Mouse (Mus musculus) hindbrain, embryonic 16.5 days (tissue): ENCODE measurements around the gene Cenpf. TPM values are rescaled to one million over a fixed set of nuclear protein-coding genes. Genes with fewer than 3 reads are reported as not detected.

ENCODE experiments used
- ATAC-seq: fragments of 200-750 bp; cut with Nextera tagmentation; 2 replicates; pipeline ENCODE4 v1.8.0; 2017; ENCODE audit warnings: moderate TSS enrichment, moderate library complexity
- H3K27ac ChIP-seq: fragments of 300-500 bp; sonication (generic); 2 replicates; pipeline ENCODE4 v1.5.1; 2014; ENCODE audit warnings: low read depth, mild to moderate bottlenecking, control low read depth, low read length, moderate library complexity
- H3K27me3 ChIP-seq: fragments of 300-500 bp; sonication (generic); replicated peaks from 2 replicates; pipeline ENCODE4 v1.6.1; 2014; ENCODE audit warnings: low read length; ENCODE audit not compliant: control insufficient read depth, insufficient read depth
- H3K36me3 ChIP-seq: fragments of 300-500 bp; sonication (generic); 2 replicates; pipeline ENCODE4 v1.6.1; 2014; ENCODE audit warnings: mild to moderate bottlenecking, low read length, moderate library complexity, mixed read lengths; ENCODE audit not compliant: control insufficient read depth, insufficient read depth
- H3K4me1 ChIP-seq: fragments of 300-500 bp; sonication (generic); 2 replicates; pipeline ENCODE4 v1.6.1; 2014; ENCODE audit warnings: low read depth, low read length; ENCODE audit not compliant: control insufficient read depth, insufficient read depth
- H3K4me2 ChIP-seq: fragments of 300-500 bp; sonication (generic); 2 replicates; pipeline ENCODE4 v1.6.1; 2014; ENCODE audit warnings: mild to moderate bottlenecking, low read length, control low read depth, moderate library complexity
- H3K4me3 ChIP-seq: fragments of 300-500 bp; sonication (generic); 2 replicates; pipeline ENCODE4 v1.5.1; 2014; ENCODE audit warnings: mild to moderate bottlenecking, low read length, control low read depth, moderate library complexity
- H3K9ac ChIP-seq: fragments of 300-500 bp; sonication (generic); 2 replicates; pipeline ENCODE4 v1.6.1; 2014; ENCODE audit warnings: low read depth, mild to moderate bottlenecking, control low read depth, low read length, moderate library complexity
- H3K9me3 ChIP-seq: fragments of 300-500 bp; sonication (generic); 2 replicates; pipeline ENCODE4 v1.6.1; 2014; ENCODE audit warnings: mild to moderate bottlenecking, low read length, moderate library complexity; ENCODE audit not compliant: control insufficient read depth
- WGBS: fragments of 180-500 bp; shearing (Covaris S2); extraction: QIAGEN DNeasy Blood & Tissue Kit; methylation state at CpG from one replicate; pipeline ENCODE4 v1.1.7; 2014; 5-methylcytosine and 5-hydroxymethylcytosine counted together
- polyA plus RNA-seq: library from polyadenylated mRNA; unstranded; fragments of >200 nt; fragmentation: Nextera tagmentation; extraction: Ambion mirVana; gene quantifications from 2 replicates; pipeline ENCODE4 v1.2.1, GENCODE M21; 2015

Cenpf gene
- polyA plus RNA-seq: 16.1 and 17.1 TPM in 2 replicates

GRCm38 (mm10) chr1:189687654-189688387, at the start of gene Cenpf:
Gene Cenpf (minus strand): TSS chr1:189688086.
- H3K4me3 ChIP-seq: peak within 1 kb of the TSS; percentile 63
- peak; percentile 100 for ATAC-seq
- no peaks in the 10 kb centered on the region for H3K9me3 ChIP-seq
- H3K36me3 ChIP-seq: no peaks in the 10 kb centered on the region
- H3K4me2 ChIP-seq: peak within 1 kb of the TSS; percentile 93
- no peaks in the 10 kb centered on the region for H3K27me3 ChIP-seq
- WGBS: 2% methylated on average over 43 of the region's 55 CpGs
- peaks cover 5% of the 10 kb centered on the region for H3K4me1 ChIP-seq
- H3K27ac ChIP-seq: no peak within 1 kb of the TSS
- peak within 1 kb of the TSS; percentile 57 for H3K9ac ChIP-seq

- Histone ChIP-seq H3K4me2 (no peak overlapping the region), H3K27ac (no peak overlapping the region), H3K4me1 (peaks cover 13% of the 10 kb centered on the region), H3K4me3 (no peak overlapping the region), H3K27me3 (peaks cover 19% of the 10 kb centered on the region), H3K9me3 (no peaks in the 10 kb centered on the region), H3K36me3 (no peaks in the 10 kb centered on the region), H3K9ac (no peak overlapping the region)
- no peak for ATAC-seq
- 77% methylated on average over 8 of the region's 8 CpGs for WGBS
These were observed 44.3 kb upstream of the Cenpf start for GRCm38 (mm10) chr1:189732156-189732555.

GRCm38 (mm10) chr1:189731697-189732096, 43.8 kb upstream of the Cenpf start:
- peak; percentile 16; the same call in 1 of the 2 replicates for ATAC-seq
- Histone ChIP-seq H3K4me1 (peaks cover 13% of the 10 kb centered on the region), H3K36me3 (no peaks in the 10 kb centered on the region), H3K27ac (no peak overlapping the region), H3K27me3 (peaks cover 19% of the 10 kb centered on the region), H3K9ac (no peak overlapping the region), H3K9me3 (no peaks in the 10 kb centered on the region), H3K4me2 (no peak overlapping the region), H3K4me3 (no peak overlapping the region)
- 67% methylated on average over 10 of the region's 10 CpGs for WGBS

- Histone ChIP-seq H3K36me3 (no peaks in the 10 kb centered on the region), H3K4me1 (peaks cover 13% of the 10 kb centered on the region), H3K27ac (no peak overlapping the region), H3K9ac (no peak overlapping the region), H3K9me3 (no peaks in the 10 kb centered on the region), H3K4me3 (peak overlapping the region; percentile 63), H3K27me3 (peaks cover 19% of the 10 kb centered on the region), H3K4me2 (peak overlapping the region; percentile 97)
- no peak for ATAC-seq
- WGBS: 11% methylated on average over 17 of the region's 17 CpGs
These were observed 41.4 kb upstream of the Cenpf start for GRCm38 (mm10) chr1:189729141-189729815.

- peak overlapping the region; percentile 63 for H3K4me3 ChIP-seq
- no peak overlapping the region; the same call in 1 of the 2 replicates for H3K27ac ChIP-seq
- no peaks in the 10 kb centered on the region for H3K36me3 ChIP-seq
- H3K9me3 ChIP-seq: no peaks in the 10 kb centered on the region
- peak overlapping the region; percentile 66 for H3K9ac ChIP-seq
- peaks cover 13% of the 10 kb centered on the region for H3K4me1 ChIP-seq
- H3K4me2 ChIP-seq: peak overlapping the region; percentile 97
- H3K27me3 ChIP-seq: peaks cover 19% of the 10 kb centered on the region
- ATAC-seq: no peak
- under 1% methylated on average over 15 of the region's 15 CpGs for WGBS
These were observed 40.9 kb upstream of the Cenpf start for GRCm38 (mm10) chr1:189728784-189729115.

GRCm38 (mm10) chr1:189727884-189728783, 40.2 kb upstream of the Cenpf start, which contains the start of gene Ptpn14:
Gene Ptpn14 (plus strand): TSS chr1:189728268.
- H3K4me1 ChIP-seq: peaks cover 13% of the 10 kb centered on the region
- H3K36me3 ChIP-seq: no peaks in the 10 kb centered on the region
- peak within 1 kb of the TSS; percentile 66 for H3K9ac ChIP-seq
- peak; percentile 88 for ATAC-seq
- WGBS: under 1% methylated on average over 81 of the region's 98 CpGs
- H3K27me3 ChIP-seq: peaks cover 19% of the 10 kb centered on the region
- H3K27ac ChIP-seq: peak within 1 kb of the TSS; percentile 63
- peak within 1 kb of the TSS; percentile 97 for H3K4me2 ChIP-seq
- H3K4me3 ChIP-seq: peak within 1 kb of the TSS; percentile 63
- H3K9me3 ChIP-seq: no peaks in the 10 kb centered on the region

- H3K27ac ChIP-seq: peak overlapping the region; percentile 63
- ATAC-seq: peak; percentile 32
- peak overlapping the region; percentile 97 for H3K4me2 ChIP-seq
- H3K9ac ChIP-seq: peak overlapping the region; percentile 66
- no peaks in the 10 kb centered on the region for H3K36me3 ChIP-seq
- peaks cover 19% of the 10 kb centered on the region for H3K27me3 ChIP-seq
- peaks cover 13% of the 10 kb centered on the region for H3K4me1 ChIP-seq
- peak overlapping the region; percentile 63 for H3K4me3 ChIP-seq
- 1% methylated on average over 22 of the region's 22 CpGs for WGBS
- no peaks in the 10 kb centered on the region for H3K9me3 ChIP-seq
These were observed 39.5 kb upstream of the Cenpf start for GRCm38 (mm10) chr1:189727346-189727883.

- Histone ChIP-seq H3K9me3 (no peaks in the 10 kb centered on the region), H3K4me3 (no peak overlapping the region), H3K4me1 (peaks cover 13% of the 10 kb centered on the region), H3K9ac (no peak overlapping the region), H3K27me3 (peaks cover 19% of the 10 kb centered on the region), H3K36me3 (no peaks in the 10 kb centered on the region), H3K27ac (no peak overlapping the region), H3K4me2 (no peak overlapping the region)
- 70% methylated on average over 4 of the region's 4 CpGs for WGBS
- ATAC-seq: no peak
These were observed 38.2 kb upstream of the Cenpf start for GRCm38 (mm10) chr1:189726121-189726520.
